Mouse (Mus musculus) heart, postnatal 0 days (tissue): ENCODE results near the gene BC016579. TPM values are rescaled to one million over a fixed set of nuclear protein-coding genes. Genes with fewer than 3 reads are reported as not detected.

Experiments
- ATAC-seq: fragments of 200-750 bp; cut with Nextera tagmentation; 2 replicates; pipeline ENCODE4 v1.8.0; 2017; ENCODE audit warnings: low read depth, moderate number of reproducible peaks, moderate library complexity; ENCODE audit not compliant: insufficient read depth
- DNase-seq: peaks from one replicate; pipeline ENCODE4 v3.0.0-alpha.2; 2016; ENCODE audit warnings: low spot score
- H3K27ac ChIP-seq: fragments of 300-500 bp; sonication (generic); 2 replicates; pipeline ENCODE4 v1.5.1; 2014; ENCODE audit warnings: low read depth, mild to moderate bottlenecking
- H3K27me3 ChIP-seq: fragments of 300-500 bp; sonication (generic); 2 replicates; pipeline ENCODE4 v1.6.1; 2014; ENCODE audit warnings: low read length, mixed read lengths; ENCODE audit not compliant: control insufficient read depth, insufficient read depth
- H3K36me3 ChIP-seq: fragments of 300-500 bp; sonication (generic); replicated peaks from 2 replicates; pipeline ENCODE4 v1.6.1; 2014; ENCODE audit warnings: low read length, mixed read lengths; ENCODE audit not compliant: control insufficient read depth, insufficient read depth
- H3K4me1 ChIP-seq: fragments of 300-500 bp; sonication (generic); 2 replicates; pipeline ENCODE4 v1.6.1; 2014; ENCODE audit warnings: antibody characterized with exemption; ENCODE audit not compliant: control insufficient read depth, insufficient read depth
- H3K4me2 ChIP-seq: fragments of 300-500 bp; sonication (generic); 2 replicates; pipeline ENCODE4 v1.6.1; 2014; ENCODE audit warnings: low read depth, mild to moderate bottlenecking, low read length, moderate library complexity
- H3K4me3 ChIP-seq: fragments of 300-500 bp; sonication (generic); 2 replicates; pipeline ENCODE4 v1.5.1; 2014; ENCODE audit warnings: low read depth, low read length
- H3K9ac ChIP-seq: fragments of 300-500 bp; sonication (generic); replicated peaks from 2 replicates; pipeline ENCODE4 v1.6.1; 2014; ENCODE audit warnings: low read depth, low read length, mixed read lengths
- H3K9me3 ChIP-seq: fragments of 300-500 bp; sonication (generic); replicated peaks from 2 replicates; pipeline ENCODE4 v1.6.1; 2016; ENCODE audit warnings: low read length; ENCODE audit not compliant: control insufficient read depth
- CTCF ChIP-seq: IDR thresholded peaks from 2 replicates; pipeline ENCODE4 v1.5.1; 2016; ENCODE audit warnings: antibody characterized with exemption, control low read depth, low read depth
- EP300 ChIP-seq: IDR thresholded peaks from 2 replicates; pipeline ENCODE4 v1.6.1; 2016; ENCODE audit warnings: antibody characterized with exemption, low read depth
- WGBS: fragments of 180-500 bp; shearing (Covaris S2); extraction: QIAGEN DNeasy Blood & Tissue Kit; methylation state at CpG from one replicate; pipeline ENCODE4 v1.1.7; 2014; 5-methylcytosine and 5-hydroxymethylcytosine counted together
- polyA plus RNA-seq: library from polyadenylated mRNA; unstranded; fragments of >200 nt; fragmentation: Nextera tagmentation; extraction: Ambion mirVana; gene quantifications from 2 replicates; pipeline ENCODE4 v1.2.1, GENCODE M21; 2015
- total RNA-seq: library from RNA; depleted of rRNA; stranded (reverse); fragments of >200 nt; gene quantifications from 2 replicates; pipeline ENCODE4 v1.2.3, GENCODE M21; 2014; ENCODE audit warnings: low replicate concordance

The BC016579 gene
- total and polyA plus RNA-seq, 2 experiments from 2014 or later = not detected

DNA sequence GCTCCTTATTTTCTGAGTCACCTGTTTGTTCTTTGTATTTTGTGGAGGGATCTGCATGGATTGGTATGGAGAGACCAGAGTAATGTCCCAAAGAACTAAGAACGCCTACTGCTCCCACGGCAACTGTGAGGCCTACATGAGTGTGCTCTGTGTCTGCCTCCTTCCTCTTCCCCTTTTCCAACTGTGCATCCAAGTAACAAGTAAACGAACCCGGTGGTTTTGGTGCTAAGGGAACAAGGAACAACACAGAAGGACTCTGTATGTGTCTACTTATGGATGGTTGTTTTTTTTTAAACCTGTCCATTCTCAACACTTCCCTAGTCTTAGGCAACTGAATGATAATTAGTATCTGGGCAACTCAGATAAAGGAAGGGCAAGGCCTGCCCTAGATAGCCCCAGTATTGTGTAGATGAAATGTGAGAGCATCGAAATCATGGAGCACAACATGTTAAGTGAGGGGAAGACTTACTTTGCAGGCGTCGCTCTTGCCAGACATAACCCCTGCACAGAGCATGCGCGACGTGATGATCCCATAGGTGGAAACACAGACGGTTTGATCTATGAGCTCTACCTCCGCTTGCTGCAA is 3.8 kb upstream of the BC016579 start:
- no peak overlapping the region for H3K27ac ChIP-seq
- H3K9me3 ChIP-seq = no peaks in the 10 kb centered on the region
- no peak overlapping the region for H3K4me3 ChIP-seq
- DNase-seq (no peak), ATAC-seq (no peak)
- 0 out of 2 replicates have a peak, but pooled peaks cover 3% of the 10 kb centered on the region for H3K27me3 ChIP-seq
- H3K9ac ChIP-seq = no peak overlapping the region
- H3K4me2 ChIP-seq = no peak overlapping the region
- no peaks in the 10 kb centered on the region for H3K36me3 ChIP-seq
- TF ChIP-seq EP300 = no peak
- TF ChIP-seq CTCF = no peak
- WGBS = 80% methylated on average over 12 of the region's 12 CpGs
- H3K4me1 ChIP-seq = 0 out of 2 replicates have a peak, but pooled peaks cover 5% of the 10 kb centered on the region

DNA sequence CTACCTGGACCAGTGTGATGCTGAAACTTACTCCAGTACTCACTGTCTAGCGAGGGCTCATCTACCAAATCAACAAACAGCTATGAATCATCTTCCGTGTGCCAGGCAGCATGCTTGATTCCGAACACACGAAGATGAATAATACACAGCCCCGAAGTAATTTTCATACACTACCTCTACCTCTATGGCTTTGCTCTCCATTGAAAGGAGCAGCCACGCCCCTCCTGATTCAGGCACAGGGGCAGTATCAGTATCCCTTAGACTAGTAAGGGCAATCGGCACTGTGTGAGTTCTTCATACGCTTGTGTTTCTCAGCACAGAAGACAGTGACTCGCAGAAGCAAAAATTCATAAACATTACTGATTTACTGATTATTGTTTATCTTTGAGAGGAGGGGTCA is 597 bp upstream of the BC016579 start:
- DNase-seq (no peak), ATAC-seq (no peak)
- WGBS = 74% methylated on average over 9 of the region's 9 CpGs
- Histone ChIP-seq H3K27ac (no peak overlapping the region), H3K27me3 (0 out of 2 replicates have a peak, but pooled peaks cover 3% of the 10 kb centered on the region), H3K4me3 (peak overlapping the region; percentile 28; the same call in 1 of the 2 replicates), H3K9me3 (no peaks in the 10 kb centered on the region), H3K4me2 (peak overlapping the region; percentile 54; the same call in 1 of the 2 replicates), H3K36me3 (no peaks in the 10 kb centered on the region), H3K9ac (no peak overlapping the region), H3K4me1 (no peaks in the 10 kb centered on the region)
- no peak for TF ChIP-seq CTCF
- TF ChIP-seq EP300 = no peak

GRCm38 (mm10) chr16:45653009-45653933 is 597 bp downstream of the BC016579 start:
- Histone ChIP-seq H3K9ac (no peak overlapping the region; the same call in 1 of the 2 replicates), H3K4me1 (no peaks in the 10 kb centered on the region), H3K4me3 (peak overlapping the region; percentile 28), H3K9me3 (no peaks in the 10 kb centered on the region), H3K36me3 (no peaks in the 10 kb centered on the region), H3K27ac (no peak overlapping the region), H3K4me2 (peak overlapping the region; percentile 54), H3K27me3 (0 out of 2 replicates have a peak, but pooled peaks cover 3% of the 10 kb centered on the region)
- no peak for DNase-seq
- no peak for ATAC-seq
- 10% methylated on average over 17 of the region's 17 CpGs for WGBS
- TF ChIP-seq EP300 (no peak), CTCF (no peak)

GRCm38 (mm10) chr16:45651497-45651896 is 2.4 kb downstream of the BC016579 start:
- Histone ChIP-seq H3K4me2 (no peak overlapping the region), H3K36me3 (no peaks in the 10 kb centered on the region), H3K27me3 (0 out of 2 replicates have a peak, but pooled peaks cover 3% of the 10 kb centered on the region), H3K4me3 (no peak overlapping the region), H3K9ac (no peak overlapping the region), H3K4me1 (no peaks in the 10 kb centered on the region), H3K9me3 (no peaks in the 10 kb centered on the region), H3K27ac (no peak overlapping the region)
- ATAC-seq = no peak
- DNase-seq = no peak
- WGBS = 54% methylated on average over 2 of the region's 2 CpGs
- TF ChIP-seq CTCF (no peak), EP300 (no peak)

- no peak overlapping the region for H3K27ac ChIP-seq
- no peak for ATAC-seq
Observed at GRCm38 (mm10) chr16:45644380-45644779, 9.5 kb downstream of the BC016579 start.

More at GRCm38 (mm10) chr16:45644380-45644779, 9.5 kb downstream of the BC016579 start:
- H3K4me1 ChIP-seq = no peaks in the 10 kb centered on the region
- no peaks in the 10 kb centered on the region for H3K9me3 ChIP-seq
- TF ChIP-seq EP300 = no peak
- DNase-seq = no peak
- H3K36me3 ChIP-seq = no peaks in the 10 kb centered on the region
- H3K4me2 ChIP-seq = no peak overlapping the region
- no peaks in the 10 kb centered on the region for H3K27me3 ChIP-seq
- H3K9ac ChIP-seq = no peak overlapping the region
- no peak overlapping the region for H3K4me3 ChIP-seq
- WGBS = 42% methylated on average over 6 of the region's 6 CpGs
